Mouse (Mus musculus) cerebellum, adult 2 months (tissue): ENCODE measurements at regions not wholly inside any gene's neighbourhood (a gene's known extent, or its start where the extent isn't known, plus 50 kb on each side); places are given as distances from the start of the nearest gene placed in this dataset.

Experiments used
- CTCF ChIP-seq: fragments of 200-500 bp; IDR thresholded peaks from 2 replicates; pipeline ENCODE4 v1.5.1; 2011; ENCODE audit warnings: low read depth, mild to moderate bottlenecking, control low read depth, low read length, moderate library complexity, borderline replicate concordance; ENCODE audit not compliant: insufficient read depth
- POLR2A ChIP-seq: fragments of 200-500 bp; IDR thresholded peaks from 2 replicates; pipeline ENCODE4 v1.6.1; 2011; ENCODE audit warnings: low read length, control low read depth, borderline replicate concordance; ENCODE audit not compliant: insufficient read depth

DNA sequence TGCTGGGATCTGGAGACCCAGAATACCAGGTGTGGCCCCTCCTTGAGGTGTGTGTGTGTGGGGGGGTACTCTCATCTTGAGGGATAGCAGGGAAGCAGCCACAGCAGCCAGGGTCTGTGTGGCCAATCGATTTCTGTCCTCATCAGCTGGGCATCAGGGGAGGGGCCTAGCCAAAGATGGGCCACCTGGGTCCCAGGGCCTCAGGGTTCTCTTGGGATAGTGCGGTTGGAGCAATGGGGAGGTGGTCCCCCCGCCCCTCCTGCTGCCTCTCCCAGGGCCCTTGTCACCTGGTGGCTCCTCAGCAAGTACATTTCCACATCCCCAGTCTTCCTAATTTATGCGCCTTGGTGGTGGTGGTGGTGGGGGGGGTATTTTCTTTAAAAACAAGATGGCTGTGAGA is 55.4 kb downstream of the Uncx start:
- TF ChIP-seq POLR2A (no peak), CTCF (no peak)
